Mouse (Mus musculus): Measurements from ENCODE around the gene Zscan21. TPM values are rescaled to one million over a fixed set of nuclear protein-coding genes. Genes with fewer than 3 reads are reported as not detected.
"Not testable (repeated sequence)": the region's sequence is repeated elsewhere in the genome, so short reads cannot be mapped to it uniquely, and the experiment has no call there.

The Zscan21 gene
- polyA plus RNA-seq, 1 experiment from 2014 or later = 33.9 TPM

GRCm38 (mm10) chr5:138094474-138094873 lies 22.2 kb upstream of the Zscan21 start:
- Histone ChIP-seq H3K27ac (ENCODE audit: low read depth, low read length) (no peak overlapping the region), H3K36me3 (ENCODE audit: control insufficient read depth, insufficient read depth, low read length) (peaks cover 47% of the 10 kb centered on the region), H3K9ac (ENCODE audit: low read depth, low read length) (no peak overlapping the region), H3K4me1 (replicated peaks; ENCODE audit: control insufficient read depth, insufficient read depth, low read length) (no peaks in the 10 kb centered on the region), H3K27me3 (replicated peaks; ENCODE audit: control insufficient read depth, insufficient read depth, low read length) (no peaks in the 10 kb centered on the region), H3K9me3 (ENCODE audit: control insufficient read depth, low read length) (no peaks in the 10 kb centered on the region), H3K4me3 (ENCODE audit: low read depth, low read length) (no peak overlapping the region), H3K4me2 (no peak overlapping the region)
- WGBS = 93% methylated on average over 6 of the region's 6 CpGs
- ATAC-seq (replicated peaks; ENCODE audit: low FRiP score) (no peak), DNase-seq (ENCODE audit: low spot score) (no peak)

DNA sequence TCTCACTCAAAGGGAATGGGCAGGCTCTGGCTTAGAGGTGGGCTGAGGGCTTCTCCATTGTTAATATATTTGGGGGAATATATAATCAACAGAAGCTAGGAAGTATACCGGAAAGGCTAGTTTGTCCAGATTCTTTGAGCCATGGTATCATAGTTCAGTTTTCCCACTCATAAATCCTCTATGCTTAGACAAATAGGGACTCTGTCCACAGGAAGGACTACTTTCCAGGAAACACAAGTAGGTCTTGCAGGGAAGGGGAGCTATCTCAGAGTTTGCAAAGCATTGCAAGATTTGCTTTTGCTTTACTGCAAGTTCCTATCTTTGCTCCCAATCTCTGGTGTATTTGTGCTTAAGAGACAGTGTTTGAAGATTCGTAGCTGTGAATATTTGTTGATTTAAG lies 11.7 kb upstream of the Zscan21 start:
- Histone ChIP-seq H3K4me1 (replicated peaks; ENCODE audit: control insufficient read depth, insufficient read depth, low read length) (no peaks in the 10 kb centered on the region), H3K9ac (ENCODE audit: low read depth, low read length) (no peak overlapping the region), H3K4me2 (no peak overlapping the region), H3K4me3 (ENCODE audit: low read depth, low read length) (no peak overlapping the region), H3K27ac (ENCODE audit: low read depth, low read length) (no peak overlapping the region), H3K36me3 (ENCODE audit: control insufficient read depth, insufficient read depth, low read length) (peaks cover 34% of the 10 kb centered on the region), H3K9me3 (ENCODE audit: control insufficient read depth, low read length) (no peaks in the 10 kb centered on the region), H3K27me3 (replicated peaks; ENCODE audit: control insufficient read depth, insufficient read depth, low read length) (no peaks in the 10 kb centered on the region)
- 88% methylated on average over 2 of the region's 2 CpGs for WGBS
- no peak for ATAC-seq (replicated peaks; ENCODE audit: low FRiP score)
- DNase-seq (ENCODE audit: low spot score) = no peak

DNA sequence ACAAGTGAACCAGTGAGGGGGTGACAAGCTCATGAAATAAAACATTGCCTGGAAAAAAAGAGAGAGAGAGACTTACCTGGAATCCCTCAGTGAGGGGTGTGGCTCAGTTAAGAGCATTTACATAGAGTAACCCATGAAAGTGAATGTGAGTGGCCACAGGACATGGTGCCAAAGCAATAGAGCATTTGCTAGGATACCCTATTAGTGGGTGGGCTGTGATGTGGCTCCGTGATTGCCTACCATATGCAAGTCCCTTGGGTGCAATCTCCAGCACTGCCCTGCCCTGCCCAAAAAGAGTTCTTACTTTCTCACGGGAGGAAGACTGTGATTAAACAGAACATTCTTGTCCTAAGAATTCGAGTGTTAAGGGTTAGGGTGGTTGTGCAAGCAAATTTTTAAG lies 9.6 kb upstream of the Zscan21 start:
- Histone ChIP-seq H3K9ac (ENCODE audit: low read depth, low read length) (no peak overlapping the region), H3K27ac (ENCODE audit: low read depth, low read length) (no peak overlapping the region), H3K9me3 (ENCODE audit: control insufficient read depth, low read length) (no peaks in the 10 kb centered on the region), H3K4me1 (replicated peaks; ENCODE audit: control insufficient read depth, insufficient read depth, low read length) (no peaks in the 10 kb centered on the region), H3K4me2 (no peak overlapping the region), H3K4me3 (ENCODE audit: low read depth, low read length) (no peak overlapping the region), H3K36me3 (ENCODE audit: control insufficient read depth, insufficient read depth, low read length) (peaks cover 16% of the 10 kb centered on the region; the same call in 1 of the 2 replicates), H3K27me3 (replicated peaks; ENCODE audit: control insufficient read depth, insufficient read depth, low read length) (no peaks in the 10 kb centered on the region)
- ATAC-seq (replicated peaks; ENCODE audit: low FRiP score) = no peak
- DNase-seq (ENCODE audit: low spot score) = no peak
- 63% methylated on average over 3 of the region's 3 CpGs for WGBS

DNA sequence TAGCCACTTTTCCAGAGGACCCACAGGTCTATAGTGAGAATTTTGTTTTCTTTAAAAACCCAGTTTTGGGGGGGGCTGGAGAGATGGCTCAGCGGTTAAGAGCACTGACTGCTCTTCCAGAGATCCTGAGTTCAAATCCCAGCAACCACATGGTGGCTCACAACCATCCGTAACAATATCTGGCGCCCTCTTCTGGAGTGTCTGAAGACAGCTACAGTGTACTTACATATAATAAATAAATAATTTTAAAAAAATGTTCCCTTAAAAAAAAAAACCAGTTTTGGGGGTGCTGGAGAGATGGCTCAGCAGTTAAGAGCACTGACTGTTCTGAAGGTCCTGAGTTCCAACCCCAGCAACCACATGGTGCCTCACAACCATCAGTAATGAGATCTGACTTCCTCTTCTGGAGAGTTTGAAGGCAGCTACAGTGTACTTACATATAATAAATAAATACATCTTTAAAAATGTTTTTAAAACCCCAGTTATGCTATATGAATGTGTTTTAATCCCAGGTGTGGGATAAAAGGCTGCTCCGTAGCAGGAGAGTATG lies 6.8 kb upstream of the Zscan21 start:
- not testable (repeated sequence) for DNase-seq (ENCODE audit: low spot score); H3K4me1 ChIP-seq (replicated peaks; ENCODE audit: control insufficient read depth, insufficient read depth, low read length); H3K27me3 ChIP-seq (replicated peaks; ENCODE audit: control insufficient read depth, insufficient read depth, low read length); H3K9me3 ChIP-seq (ENCODE audit: control insufficient read depth, low read length); H3K27ac ChIP-seq (ENCODE audit: low read depth, low read length); ATAC-seq (replicated peaks; ENCODE audit: low FRiP score); H3K9ac ChIP-seq (ENCODE audit: low read depth, low read length); H3K4me2 ChIP-seq; H3K36me3 ChIP-seq (ENCODE audit: control insufficient read depth, insufficient read depth, low read length); H3K4me3 ChIP-seq (ENCODE audit: low read depth, low read length)
- 58% methylated on average over 4 of the region's 4 CpGs for WGBS

DNA sequence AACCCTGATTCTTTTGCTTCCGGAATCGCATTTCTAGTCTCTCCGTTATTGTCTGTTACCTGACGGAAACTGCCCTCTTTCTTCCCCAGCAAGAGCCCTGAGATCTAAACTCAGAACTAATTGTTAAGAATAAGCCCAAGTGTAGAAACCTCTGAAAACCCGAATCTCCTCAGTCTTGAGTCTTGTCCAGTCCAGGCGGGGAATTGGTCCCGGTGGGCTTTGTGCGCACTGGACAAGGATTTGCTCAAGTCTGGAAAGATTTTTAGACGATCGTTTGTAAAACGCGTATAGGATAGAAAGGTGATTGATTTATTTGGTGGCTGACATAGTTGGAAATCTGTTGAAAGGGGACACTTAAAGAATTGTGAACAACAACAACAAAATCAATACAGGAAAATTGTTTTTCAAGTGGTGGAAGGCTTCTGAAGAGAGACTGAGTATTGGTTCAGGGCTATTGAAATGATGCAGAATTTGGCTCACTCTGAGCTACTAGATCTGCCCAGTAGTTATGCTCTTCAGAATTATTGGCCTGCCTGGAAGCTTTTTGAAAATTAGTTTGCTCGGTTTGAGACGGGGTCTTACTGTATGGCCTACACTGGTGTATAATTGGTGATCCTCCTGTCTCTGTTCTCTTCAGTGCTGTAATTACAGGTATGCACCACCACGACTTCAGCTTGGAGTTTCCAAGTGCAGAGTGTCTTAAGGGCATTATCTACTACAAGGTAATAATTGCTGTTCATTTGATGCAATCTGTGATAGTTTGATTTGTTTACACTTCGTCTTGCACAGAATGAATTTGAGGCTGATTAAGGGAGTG lies 704 bp downstream of the Zscan21 start:
- peak overlapping the region; percentile 76 for H3K9ac ChIP-seq (ENCODE audit: low read depth, low read length)
- DNase-seq (ENCODE audit: low spot score) = no peak
- H3K9me3 ChIP-seq (ENCODE audit: control insufficient read depth, low read length) = no peaks in the 10 kb centered on the region
- H3K4me1 ChIP-seq (replicated peaks; ENCODE audit: control insufficient read depth, insufficient read depth, low read length) = peaks cover 11% of the 10 kb centered on the region
- H3K27ac ChIP-seq (ENCODE audit: low read depth, low read length) = peak overlapping the region; percentile 84
- 9% methylated on average over 16 of the region's 16 CpGs for WGBS
- no peak; the same call in 1 of the 2 replicates for ATAC-seq (replicated peaks; ENCODE audit: low FRiP score)
- no peaks in the 10 kb centered on the region for H3K27me3 ChIP-seq (replicated peaks; ENCODE audit: control insufficient read depth, insufficient read depth, low read length)
- peak overlapping the region; percentile 76 for H3K4me2 ChIP-seq
- H3K36me3 ChIP-seq (ENCODE audit: control insufficient read depth, insufficient read depth, low read length) = peaks cover 2% of the 10 kb centered on the region; the same call in 1 of the 2 replicates
- peak overlapping the region; percentile 81 for H3K4me3 ChIP-seq (ENCODE audit: low read depth, low read length)

DNA sequence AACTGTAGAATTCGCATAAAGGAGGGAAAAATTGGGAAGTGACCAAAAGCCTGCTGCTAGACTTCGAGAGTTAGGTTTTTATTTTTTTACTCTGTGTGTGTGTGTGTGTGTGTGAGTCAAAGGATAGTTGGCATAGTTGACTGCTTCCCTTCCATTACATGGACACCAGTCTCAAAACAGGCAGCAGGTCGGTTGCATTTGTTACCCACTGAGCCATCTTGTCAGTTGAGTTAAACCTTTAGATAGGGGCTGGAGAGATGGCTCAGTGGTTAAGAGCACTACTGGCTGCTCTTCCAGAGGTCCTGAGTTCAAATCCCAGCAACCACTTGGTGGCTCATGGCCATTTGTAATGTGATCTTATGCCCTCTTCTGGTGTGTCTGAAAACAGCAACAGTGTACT lies 1.3 kb downstream of the Zscan21 start:
- Histone ChIP-seq H3K9ac (ENCODE audit: low read depth, low read length) (peak overlapping the region; percentile 76), H3K27ac (ENCODE audit: low read depth, low read length) (peak overlapping the region; percentile 32), H3K4me1 (replicated peaks; ENCODE audit: control insufficient read depth, insufficient read depth, low read length) (peaks cover 11% of the 10 kb centered on the region), H3K36me3 (ENCODE audit: control insufficient read depth, insufficient read depth, low read length) (peaks cover 3% of the 10 kb centered on the region; the same call in 1 of the 2 replicates), H3K27me3 (replicated peaks; ENCODE audit: control insufficient read depth, insufficient read depth, low read length) (no peaks in the 10 kb centered on the region), H3K4me2 (peak overlapping the region; percentile 76), H3K4me3 (ENCODE audit: low read depth, low read length) (peak overlapping the region; percentile 81), H3K9me3 (ENCODE audit: control insufficient read depth, low read length) (no peaks in the 10 kb centered on the region)
- ATAC-seq (replicated peaks; ENCODE audit: low FRiP score) (no peak), DNase-seq (ENCODE audit: low spot score) (no peak)
- WGBS = 74% methylated on average over 3 of the region's 3 CpGs

- H3K36me3 ChIP-seq (ENCODE audit: control insufficient read depth, insufficient read depth, low read length) = peaks cover 32% of the 10 kb centered on the region
- H3K27ac ChIP-seq (ENCODE audit: low read depth, low read length) = no peak overlapping the region
- WGBS = 86% methylated on average over 5 of the region's 5 CpGs
- DNase-seq (ENCODE audit: low spot score) (no peak), ATAC-seq (replicated peaks; ENCODE audit: low FRiP score) (no peak)
- no peak overlapping the region for H3K9ac ChIP-seq (ENCODE audit: low read depth, low read length)
- H3K4me1 ChIP-seq (replicated peaks; ENCODE audit: control insufficient read depth, insufficient read depth, low read length) = peaks cover 9% of the 10 kb centered on the region
- H3K27me3 ChIP-seq (replicated peaks; ENCODE audit: control insufficient read depth, insufficient read depth, low read length) = no peaks in the 10 kb centered on the region
- H3K4me2 ChIP-seq = no peak overlapping the region
- no peak overlapping the region for H3K4me3 ChIP-seq (ENCODE audit: low read depth, low read length)
- no peaks in the 10 kb centered on the region for H3K9me3 ChIP-seq (ENCODE audit: control insufficient read depth, low read length)
Observed at GRCm38 (mm10) chr5:138132425-138133064, 15.8 kb downstream of the Zscan21 start.

DNA sequence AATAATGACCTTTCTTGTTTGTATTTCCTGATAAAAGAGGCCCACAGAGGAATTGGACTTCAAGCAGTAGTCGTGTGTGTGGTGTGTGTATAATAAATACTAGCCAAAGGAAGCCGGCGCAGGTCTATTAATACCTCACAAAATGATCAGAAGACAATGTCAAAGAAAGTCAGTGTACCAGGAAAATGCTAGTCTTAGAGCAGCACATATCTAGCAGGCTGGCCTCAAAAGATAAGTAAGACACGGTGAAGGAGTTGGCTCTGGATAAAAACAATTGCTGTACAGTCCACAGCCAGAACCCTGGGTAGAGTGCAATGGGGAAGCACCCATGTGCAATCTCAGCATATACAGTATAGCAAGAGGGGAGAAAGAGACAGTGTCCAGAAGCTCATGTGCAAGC lies 20.6 kb downstream of the Zscan21 start:
- Histone ChIP-seq H3K4me1 (replicated peaks; ENCODE audit: control insufficient read depth, insufficient read depth, low read length) (peaks cover 11% of the 10 kb centered on the region), H3K9ac (ENCODE audit: low read depth, low read length) (no peak overlapping the region), H3K9me3 (ENCODE audit: control insufficient read depth, low read length) (no peaks in the 10 kb centered on the region), H3K27ac (ENCODE audit: low read depth, low read length) (peak overlapping the region; percentile 38), H3K4me2 (peak overlapping the region; percentile 31), H3K4me3 (ENCODE audit: low read depth, low read length) (no peak overlapping the region), H3K36me3 (ENCODE audit: control insufficient read depth, insufficient read depth, low read length) (peaks cover 22% of the 10 kb centered on the region; the same call in 1 of the 2 replicates), H3K27me3 (replicated peaks; ENCODE audit: control insufficient read depth, insufficient read depth, low read length) (no peaks in the 10 kb centered on the region)
- 46% methylated on average over 4 of the region's 4 CpGs for WGBS
- peak; percentile 86 for ATAC-seq (replicated peaks; ENCODE audit: low FRiP score)
- DNase-seq (ENCODE audit: low spot score) = no peak

Data from liver, embryonic 11.5 days (tissue).